Mouse (Mus musculus): ENCODE results near the gene Spryd3. TPM values are rescaled to one million over a fixed set of nuclear protein-coding genes. Genes with fewer than 3 reads are reported as not detected.

The Spryd3 gene
- polyA plus RNA-seq, 1 experiment from 2014 or later: 56.4 TPM

GRCm38 (mm10) chr15:102149561-102149960 is 13.5 kb upstream of the Spryd3 start:
- H3K36me3 ChIP-seq (ENCODE audit: control insufficient read depth, insufficient read depth): no peaks in the 10 kb centered on the region
- no peak for ATAC-seq
- 70% methylated on average over 4 of the region's 4 CpGs for WGBS

GRCm38 (mm10) chr15:102147674-102148402 is 11.8 kb upstream of the Spryd3 start:
- H3K27me3 ChIP-seq (replicated peaks; ENCODE audit: control insufficient read depth, insufficient read depth, low read length): peaks cover 24% of the 10 kb centered on the region
- H3K27ac ChIP-seq (ENCODE audit: low read length): no peak overlapping the region
- no peak overlapping the region for H3K4me3 ChIP-seq (replicated peaks; ENCODE audit: low read length)
- H3K36me3 ChIP-seq (ENCODE audit: control insufficient read depth, insufficient read depth): no peaks in the 10 kb centered on the region
- no peak overlapping the region for H3K4me2 ChIP-seq (ENCODE audit: low read length)
- no peak overlapping the region for H3K9ac ChIP-seq (replicated peaks; ENCODE audit: low read depth, low read length)
- no peaks in the 10 kb centered on the region for H3K4me1 ChIP-seq (replicated peaks; ENCODE audit: control insufficient read depth, insufficient read depth, low read length)
- 73% methylated on average over 16 of the region's 16 CpGs for WGBS
- no peaks in the 10 kb centered on the region for H3K9me3 ChIP-seq (ENCODE audit: control insufficient read depth, low read length)
- ATAC-seq: no peak

More at GRCm38 (mm10) chr15:102149561-102149960, 13.5 kb upstream of the Spryd3 start:
- H3K4me3 ChIP-seq (replicated peaks; ENCODE audit: low read length): no peak overlapping the region
- no peak overlapping the region for H3K9ac ChIP-seq (replicated peaks; ENCODE audit: low read depth, low read length)
- no peak overlapping the region for H3K4me2 ChIP-seq (ENCODE audit: low read length)
- no peaks in the 10 kb centered on the region for H3K9me3 ChIP-seq (ENCODE audit: control insufficient read depth, low read length)
- no peak overlapping the region for H3K27ac ChIP-seq (ENCODE audit: low read length)
- no peaks in the 10 kb centered on the region for H3K4me1 ChIP-seq (replicated peaks; ENCODE audit: control insufficient read depth, insufficient read depth, low read length)
- H3K27me3 ChIP-seq (replicated peaks; ENCODE audit: control insufficient read depth, insufficient read depth, low read length): peaks cover 13% of the 10 kb centered on the region

GRCm38 (mm10) chr15:102146882-102147281 is 10.8 kb upstream of the Spryd3 start:
- no peaks in the 10 kb centered on the region for H3K9me3 ChIP-seq (ENCODE audit: control insufficient read depth, low read length)
- ATAC-seq: no peak
- no peak overlapping the region for H3K4me3 ChIP-seq (replicated peaks; ENCODE audit: low read length)
- H3K27me3 ChIP-seq (replicated peaks; ENCODE audit: control insufficient read depth, insufficient read depth, low read length): peaks cover 28% of the 10 kb centered on the region
- H3K36me3 ChIP-seq (ENCODE audit: control insufficient read depth, insufficient read depth): no peaks in the 10 kb centered on the region
- H3K9ac ChIP-seq (replicated peaks; ENCODE audit: low read depth, low read length): no peak overlapping the region
- no peak overlapping the region for H3K4me2 ChIP-seq (ENCODE audit: low read length)
- H3K27ac ChIP-seq (ENCODE audit: low read length): no peak overlapping the region
- no peaks in the 10 kb centered on the region for H3K4me1 ChIP-seq (replicated peaks; ENCODE audit: control insufficient read depth, insufficient read depth, low read length)
- 0% methylated on average over 1 of the region's 1 CpGs for WGBS

- no peaks in the 10 kb centered on the region for H3K9me3 ChIP-seq (ENCODE audit: control insufficient read depth, low read length)
- 89% methylated on average over 5 of the region's 5 CpGs for WGBS
- no peaks in the 10 kb centered on the region for H3K36me3 ChIP-seq (ENCODE audit: control insufficient read depth, insufficient read depth)
- H3K4me2 ChIP-seq (ENCODE audit: low read length): no peak overlapping the region
- no peak for ATAC-seq
- no peak overlapping the region for H3K4me3 ChIP-seq (replicated peaks; ENCODE audit: low read length)
- no peaks in the 10 kb centered on the region for H3K4me1 ChIP-seq (replicated peaks; ENCODE audit: control insufficient read depth, insufficient read depth, low read length)
- peaks cover 28% of the 10 kb centered on the region for H3K27me3 ChIP-seq (replicated peaks; ENCODE audit: control insufficient read depth, insufficient read depth, low read length)
- H3K27ac ChIP-seq (ENCODE audit: low read length): no peak overlapping the region
- no peak overlapping the region for H3K9ac ChIP-seq (replicated peaks; ENCODE audit: low read depth, low read length)
These were observed 10.1 kb upstream of the Spryd3 start for GRCm38 (mm10) chr15:102146089-102146488.

GRCm38 (mm10) chr15:102145330-102145729 is 9.3 kb upstream of the Spryd3 start:
- Histone ChIP-seq H3K9ac (replicated peaks; ENCODE audit: low read depth, low read length) (no peak overlapping the region), H3K27ac (ENCODE audit: low read length) (no peak overlapping the region), H3K4me1 (replicated peaks; ENCODE audit: control insufficient read depth, insufficient read depth, low read length) (no peaks in the 10 kb centered on the region), H3K27me3 (replicated peaks; ENCODE audit: control insufficient read depth, insufficient read depth, low read length) (peaks cover 28% of the 10 kb centered on the region), H3K4me2 (ENCODE audit: low read length) (no peak overlapping the region), H3K4me3 (replicated peaks; ENCODE audit: low read length) (no peak overlapping the region), H3K36me3 (ENCODE audit: control insufficient read depth, insufficient read depth) (no peaks in the 10 kb centered on the region), H3K9me3 (ENCODE audit: control insufficient read depth, low read length) (no peaks in the 10 kb centered on the region)
- no peak for ATAC-seq
- 88% methylated on average over 10 of the region's 10 CpGs for whole genome bisulfite sequencing

- Histone ChIP-seq H3K27ac (ENCODE audit: low read length) (no peak overlapping the region), H3K9me3 (ENCODE audit: control insufficient read depth, low read length) (no peaks in the 10 kb centered on the region), H3K4me2 (ENCODE audit: low read length) (no peak overlapping the region), H3K4me1 (replicated peaks; ENCODE audit: control insufficient read depth, insufficient read depth, low read length) (no peaks in the 10 kb centered on the region), H3K4me3 (replicated peaks; ENCODE audit: low read length) (no peak overlapping the region), H3K27me3 (replicated peaks; ENCODE audit: control insufficient read depth, insufficient read depth, low read length) (peaks cover 28% of the 10 kb centered on the region), H3K36me3 (ENCODE audit: control insufficient read depth, insufficient read depth) (no peaks in the 10 kb centered on the region), H3K9ac (replicated peaks; ENCODE audit: low read depth, low read length) (no peak overlapping the region; the same call in 1 of the 2 replicates)
- whole genome bisulfite sequencing: 13% methylated on average over 19 of the region's 19 CpGs
- no peak for ATAC-seq
These were observed 8.7 kb upstream of the Spryd3 start for GRCm38 (mm10) chr15:102144726-102145125.

- no peaks in the 10 kb centered on the region for H3K9me3 ChIP-seq (ENCODE audit: control insufficient read depth, low read length)
- no peak within 1 kb of the TSS for H3K27ac ChIP-seq (ENCODE audit: low read length)
- H3K27me3 ChIP-seq (replicated peaks; ENCODE audit: control insufficient read depth, insufficient read depth, low read length): peaks cover 28% of the 10 kb centered on the region
- H3K4me1 ChIP-seq (replicated peaks; ENCODE audit: control insufficient read depth, insufficient read depth, low read length): no peaks in the 10 kb centered on the region
- H3K36me3 ChIP-seq (ENCODE audit: control insufficient read depth, insufficient read depth): no peaks in the 10 kb centered on the region
- no peak for ATAC-seq
- no peak within 1 kb of the TSS for H3K4me3 ChIP-seq (replicated peaks; ENCODE audit: low read length)
- H3K4me2 ChIP-seq (ENCODE audit: low read length): no peak within 1 kb of the TSS
- 6% methylated on average over 22 of the region's 22 CpGs for WGBS
- no peak within 1 kb of the TSS; the same call in 1 of the 2 replicates for H3K9ac ChIP-seq (replicated peaks; ENCODE audit: low read depth, low read length)
These were observed 8.3 kb upstream of the Spryd3 start, which contains the start of gene Igfbp6 for GRCm38 (mm10) chr15:102144274-102144711. Igfbp6 (plus strand) TSS chr15:102144362.

- H3K4me3 ChIP-seq (replicated peaks; ENCODE audit: low read length): no peak overlapping the region
- no peaks in the 10 kb centered on the region for H3K9me3 ChIP-seq (ENCODE audit: control insufficient read depth, low read length)
- peaks cover 28% of the 10 kb centered on the region for H3K27me3 ChIP-seq (replicated peaks; ENCODE audit: control insufficient read depth, insufficient read depth, low read length)
- no peak overlapping the region for H3K4me2 ChIP-seq (ENCODE audit: low read length)
- H3K27ac ChIP-seq (ENCODE audit: low read length): no peak overlapping the region
- no peaks in the 10 kb centered on the region for H3K36me3 ChIP-seq (ENCODE audit: control insufficient read depth, insufficient read depth)
- ATAC-seq: no peak
- no peak overlapping the region for H3K9ac ChIP-seq (replicated peaks; ENCODE audit: low read depth, low read length)
- 48% methylated on average over 23 of the region's 23 CpGs for WGBS
- no peaks in the 10 kb centered on the region for H3K4me1 ChIP-seq (replicated peaks; ENCODE audit: control insufficient read depth, insufficient read depth, low read length)
These were observed 7.2 kb upstream of the Spryd3 start for GRCm38 (mm10) chr15:102142914-102143912.

- 84% methylated on average over 5 of the region's 5 CpGs for WGBS
- H3K9me3 ChIP-seq (ENCODE audit: control insufficient read depth, low read length): no peaks in the 10 kb centered on the region
- no peaks in the 10 kb centered on the region for H3K36me3 ChIP-seq (ENCODE audit: control insufficient read depth, insufficient read depth)
- no peak for ATAC-seq
- H3K27ac ChIP-seq (ENCODE audit: low read length): no peak overlapping the region
- peaks cover 4% of the 10 kb centered on the region for H3K4me1 ChIP-seq (replicated peaks; ENCODE audit: control insufficient read depth, insufficient read depth, low read length)
- no peak overlapping the region for H3K4me3 ChIP-seq (replicated peaks; ENCODE audit: low read length)
- no peak overlapping the region for H3K9ac ChIP-seq (replicated peaks; ENCODE audit: low read depth, low read length)
- peaks cover 28% of the 10 kb centered on the region for H3K27me3 ChIP-seq (replicated peaks; ENCODE audit: control insufficient read depth, insufficient read depth, low read length)
- H3K4me2 ChIP-seq (ENCODE audit: low read length): no peak overlapping the region
These were observed 5.1 kb upstream of the Spryd3 start for GRCm38 (mm10) chr15:102141120-102141519.
